Mouse (Mus musculus): ENCODE measurements around the gene Bicdl2. TPM values are rescaled to one million over a fixed set of nuclear protein-coding genes. Genes with fewer than 3 reads are reported as not detected.

Bicdl2 gene
- polyA plus RNA-seq, 1 experiment from 2014 or later = 6.5 TPM

DNA sequence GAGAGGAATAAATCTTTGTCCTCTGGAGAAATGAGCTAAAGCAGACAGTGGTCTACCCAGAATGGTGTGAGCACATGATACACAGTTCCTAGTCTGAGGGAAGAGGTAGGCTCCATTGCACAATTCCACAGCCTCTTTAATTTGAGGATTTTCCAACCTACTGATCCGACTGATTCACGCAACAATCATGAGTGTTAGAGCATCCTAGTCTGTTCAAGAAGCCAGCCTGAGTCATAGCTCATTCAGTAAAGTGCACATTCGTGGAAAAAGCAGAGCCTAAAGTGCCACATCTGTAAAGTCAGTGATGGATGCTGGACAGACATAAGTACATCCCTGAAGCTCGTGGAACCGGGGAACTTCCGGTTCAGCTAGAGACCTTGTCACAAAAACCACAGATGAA is 8.9 kb upstream of the Bicdl2 start:
- H3K9me3 ChIP-seq (ENCODE audit: control insufficient read depth, low read length) = no peaks in the 10 kb centered on the region
- no peak for ATAC-seq
- H3K4me2 ChIP-seq (ENCODE audit: low read depth, low read length) = no peak overlapping the region
- H3K4me3 ChIP-seq (ENCODE audit: low read length) = no peak overlapping the region
- no peaks in the 10 kb centered on the region for H3K4me1 ChIP-seq (ENCODE audit: control insufficient read depth, insufficient read depth, low read length)
- H3K36me3 ChIP-seq (ENCODE audit: control insufficient read depth, insufficient read depth, low read length) = no peaks in the 10 kb centered on the region
- no peaks in the 10 kb centered on the region for H3K27me3 ChIP-seq (replicated peaks; ENCODE audit: control insufficient read depth, insufficient read depth, low read length)
- H3K9ac ChIP-seq (ENCODE audit: low read depth, low read length) = no peak overlapping the region
- H3K27ac ChIP-seq (ENCODE audit: low read length) = no peak overlapping the region
- 80% methylated on average over 6 of the region's 6 CpGs for WGBS

- no peak overlapping the region for H3K27ac ChIP-seq (ENCODE audit: low read length)
- H3K4me2 ChIP-seq (ENCODE audit: low read depth, low read length) = no peak overlapping the region
- no peaks in the 10 kb centered on the region; the same call in 1 of the 2 replicates for H3K27me3 ChIP-seq (replicated peaks; ENCODE audit: control insufficient read depth, insufficient read depth, low read length)
- H3K36me3 ChIP-seq (ENCODE audit: control insufficient read depth, insufficient read depth, low read length) = no peaks in the 10 kb centered on the region
- 79% methylated on average over 2 of the region's 2 CpGs for WGBS
- H3K9ac ChIP-seq (ENCODE audit: low read depth, low read length) = no peak overlapping the region
- no peak overlapping the region for H3K4me3 ChIP-seq (ENCODE audit: low read length)
- ATAC-seq = no peak
- no peaks in the 10 kb centered on the region for H3K9me3 ChIP-seq (ENCODE audit: control insufficient read depth, low read length)
- H3K4me1 ChIP-seq (ENCODE audit: control insufficient read depth, insufficient read depth, low read length) = no peaks in the 10 kb centered on the region
Measured at GRCm38 (mm10) chr17:23653324-23653723, 7.0 kb upstream of the Bicdl2 start.

DNA sequence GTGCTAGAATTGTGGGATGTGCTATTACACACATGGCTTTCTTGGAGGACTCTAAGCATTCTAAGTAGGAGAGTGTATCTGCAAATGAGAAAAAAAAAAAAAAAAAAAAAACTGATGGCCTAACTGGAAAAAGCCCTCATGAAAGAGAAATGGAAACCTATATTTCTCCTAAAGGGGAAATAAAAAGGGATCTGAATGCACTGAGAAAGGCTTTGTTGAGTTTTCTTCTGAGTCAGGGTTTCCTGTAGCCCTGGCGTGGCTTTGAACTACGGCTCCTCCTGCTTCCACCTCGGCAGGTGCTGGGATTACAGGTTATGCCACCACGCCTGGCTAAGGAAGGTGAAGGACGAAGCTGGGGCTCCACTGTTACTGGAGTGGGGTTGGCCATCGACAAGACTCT is 6.3 kb upstream of the Bicdl2 start:
- no peak overlapping the region for H3K27ac ChIP-seq (ENCODE audit: low read length)
- no peak overlapping the region for H3K9ac ChIP-seq (ENCODE audit: low read depth, low read length)
- no peak for ATAC-seq
- H3K9me3 ChIP-seq (ENCODE audit: control insufficient read depth, low read length) = no peaks in the 10 kb centered on the region
- no peaks in the 10 kb centered on the region; the same call in 1 of the 2 replicates for H3K27me3 ChIP-seq (replicated peaks; ENCODE audit: control insufficient read depth, insufficient read depth, low read length)
- no peak overlapping the region for H3K4me3 ChIP-seq (ENCODE audit: low read length)
- no peaks in the 10 kb centered on the region for H3K4me1 ChIP-seq (ENCODE audit: control insufficient read depth, insufficient read depth, low read length)
- no peak overlapping the region for H3K4me2 ChIP-seq (ENCODE audit: low read depth, low read length)
- 62% methylated on average over 6 of the region's 6 CpGs for WGBS
- no peaks in the 10 kb centered on the region for H3K36me3 ChIP-seq (ENCODE audit: control insufficient read depth, insufficient read depth, low read length)

GRCm38 (mm10) chr17:23654410-23654809 is 5.9 kb upstream of the Bicdl2 start:
- Histone ChIP-seq H3K36me3 (ENCODE audit: control insufficient read depth, insufficient read depth, low read length) (no peaks in the 10 kb centered on the region), H3K27ac (ENCODE audit: low read length) (no peak overlapping the region), H3K4me3 (ENCODE audit: low read length) (no peak overlapping the region), H3K9me3 (ENCODE audit: control insufficient read depth, low read length) (no peaks in the 10 kb centered on the region), H3K9ac (ENCODE audit: low read depth, low read length) (no peak overlapping the region), H3K4me1 (ENCODE audit: control insufficient read depth, insufficient read depth, low read length) (no peaks in the 10 kb centered on the region), H3K4me2 (ENCODE audit: low read depth, low read length) (no peak overlapping the region), H3K27me3 (replicated peaks; ENCODE audit: control insufficient read depth, insufficient read depth, low read length) (no peaks in the 10 kb centered on the region; the same call in 1 of the 2 replicates)
- 57% methylated on average over 2 of the region's 2 CpGs for WGBS
- no peak for ATAC-seq

- no peak overlapping the region for H3K27ac ChIP-seq (ENCODE audit: low read length)
- 81% methylated on average over 3 of the region's 3 CpGs for WGBS
- H3K9ac ChIP-seq (ENCODE audit: low read depth, low read length) = no peak overlapping the region
- no peak for ATAC-seq
- no peaks in the 10 kb centered on the region for H3K9me3 ChIP-seq (ENCODE audit: control insufficient read depth, low read length)
- no peaks in the 10 kb centered on the region for H3K4me1 ChIP-seq (ENCODE audit: control insufficient read depth, insufficient read depth, low read length)
- no peak overlapping the region for H3K4me3 ChIP-seq (ENCODE audit: low read length)
- H3K36me3 ChIP-seq (ENCODE audit: control insufficient read depth, insufficient read depth, low read length) = no peaks in the 10 kb centered on the region
- peaks cover 13% of the 10 kb centered on the region for H3K27me3 ChIP-seq (replicated peaks; ENCODE audit: control insufficient read depth, insufficient read depth, low read length)
- H3K4me2 ChIP-seq (ENCODE audit: low read depth, low read length) = no peak overlapping the region
Measured at GRCm38 (mm10) chr17:23658450-23658849, 1.9 kb upstream of the Bicdl2 start.

GRCm38 (mm10) chr17:23660876-23661200 is 532 bp downstream of the Bicdl2 start:
- Histone ChIP-seq H3K9me3 (ENCODE audit: control insufficient read depth, low read length) (no peaks in the 10 kb centered on the region), H3K36me3 (ENCODE audit: control insufficient read depth, insufficient read depth, low read length) (no peaks in the 10 kb centered on the region), H3K4me1 (ENCODE audit: control insufficient read depth, insufficient read depth, low read length) (no peaks in the 10 kb centered on the region), H3K27me3 (replicated peaks; ENCODE audit: control insufficient read depth, insufficient read depth, low read length) (peaks cover 13% of the 10 kb centered on the region), H3K27ac (ENCODE audit: low read length) (no peak overlapping the region), H3K9ac (ENCODE audit: low read depth, low read length) (peak overlapping the region; percentile 41; the same call in 1 of the 2 replicates), H3K4me2 (ENCODE audit: low read depth, low read length) (peak overlapping the region; percentile 63), H3K4me3 (ENCODE audit: low read length) (peak overlapping the region; percentile 48)
- 3% methylated on average over 14 of the region's 14 CpGs for WGBS
- peak; percentile 55 for ATAC-seq

GRCm38 (mm10) chr17:23661526-23661925 is 1.2 kb downstream of the Bicdl2 start:
- Histone ChIP-seq H3K4me3 (ENCODE audit: low read length) (no peak overlapping the region), H3K27me3 (replicated peaks; ENCODE audit: control insufficient read depth, insufficient read depth, low read length) (peaks cover 13% of the 10 kb centered on the region), H3K9me3 (ENCODE audit: control insufficient read depth, low read length) (no peaks in the 10 kb centered on the region), H3K36me3 (ENCODE audit: control insufficient read depth, insufficient read depth, low read length) (no peaks in the 10 kb centered on the region), H3K4me1 (ENCODE audit: control insufficient read depth, insufficient read depth, low read length) (no peaks in the 10 kb centered on the region), H3K27ac (ENCODE audit: low read length) (no peak overlapping the region), H3K4me2 (ENCODE audit: low read depth, low read length) (no peak overlapping the region), H3K9ac (ENCODE audit: low read depth, low read length) (no peak overlapping the region)
- no peak for ATAC-seq
- WGBS = 3% methylated on average over 9 of the region's 9 CpGs

GRCm38 (mm10) chr17:23664556-23665021 is 4.3 kb downstream of the Bicdl2 start:
- Histone ChIP-seq H3K4me2 (ENCODE audit: low read depth, low read length) (no peak overlapping the region), H3K9me3 (ENCODE audit: control insufficient read depth, low read length) (no peaks in the 10 kb centered on the region), H3K9ac (ENCODE audit: low read depth, low read length) (no peak overlapping the region), H3K27me3 (replicated peaks; ENCODE audit: control insufficient read depth, insufficient read depth, low read length) (peaks cover 13% of the 10 kb centered on the region), H3K27ac (ENCODE audit: low read length) (no peak overlapping the region), H3K4me3 (ENCODE audit: low read length) (no peak overlapping the region), H3K4me1 (ENCODE audit: control insufficient read depth, insufficient read depth, low read length) (no peaks in the 10 kb centered on the region), H3K36me3 (ENCODE audit: control insufficient read depth, insufficient read depth, low read length) (peaks cover 6% of the 10 kb centered on the region)
- ATAC-seq = peak; percentile 68
- WGBS = 15% methylated on average over 5 of the region's 5 CpGs

GRCm38 (mm10) chr17:23665511-23665910 is 5.2 kb downstream of the Bicdl2 start:
- peaks cover 9% of the 10 kb centered on the region for H3K27me3 ChIP-seq (replicated peaks; ENCODE audit: control insufficient read depth, insufficient read depth, low read length)
- H3K27ac ChIP-seq (ENCODE audit: low read length) = no peak overlapping the region
- peaks cover 14% of the 10 kb centered on the region for H3K36me3 ChIP-seq (ENCODE audit: control insufficient read depth, insufficient read depth, low read length)
- no peak overlapping the region for H3K4me3 ChIP-seq (ENCODE audit: low read length)
- WGBS = 82% methylated on average over 14 of the region's 14 CpGs
- H3K4me1 ChIP-seq (ENCODE audit: control insufficient read depth, insufficient read depth, low read length) = no peaks in the 10 kb centered on the region
- no peak for ATAC-seq
- H3K9ac ChIP-seq (ENCODE audit: low read depth, low read length) = no peak overlapping the region
- no peaks in the 10 kb centered on the region for H3K9me3 ChIP-seq (ENCODE audit: control insufficient read depth, low read length)
- H3K4me2 ChIP-seq (ENCODE audit: low read depth, low read length) = no peak overlapping the region

DNA sequence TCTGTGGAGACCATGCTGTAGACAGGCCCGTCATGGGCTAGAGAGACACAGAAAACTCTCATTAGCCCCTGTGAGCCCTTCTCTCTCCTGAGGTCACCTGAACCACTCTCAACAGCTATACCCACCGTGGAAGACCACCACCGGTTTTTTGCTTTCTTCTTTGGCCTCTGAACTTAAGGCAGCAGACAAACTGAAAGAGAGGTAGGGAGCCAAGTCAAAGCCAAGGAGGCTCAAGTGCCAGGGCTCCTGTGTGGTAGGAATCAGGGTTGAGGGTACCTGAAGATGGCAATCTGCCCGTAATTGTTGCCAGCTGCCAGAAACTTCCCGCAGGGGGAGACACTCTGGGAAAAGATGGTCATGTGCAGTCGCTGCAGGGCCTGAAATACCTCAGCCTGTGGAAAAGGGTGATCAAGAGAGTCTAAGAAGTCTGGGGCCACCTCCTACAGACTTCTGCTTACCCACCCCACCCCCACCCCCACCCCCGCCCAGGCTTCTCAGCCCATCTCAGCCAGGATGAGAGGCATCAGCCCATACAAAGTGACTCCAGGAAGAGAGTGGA is 10.3 kb downstream of the Bicdl2 start:
- Histone ChIP-seq H3K4me2 (ENCODE audit: low read depth, low read length) (no peak overlapping the region), H3K9ac (ENCODE audit: low read depth, low read length) (no peak overlapping the region)
- ATAC-seq = no peak

More for the DNA sequence above, 10.3 kb downstream of the Bicdl2 start:
- H3K27ac ChIP-seq (ENCODE audit: low read length) = no peak overlapping the region
- no peak overlapping the region for H3K4me3 ChIP-seq (ENCODE audit: low read length)
- peaks cover 20% of the 10 kb centered on the region for H3K4me1 ChIP-seq (ENCODE audit: control insufficient read depth, insufficient read depth, low read length)
- WGBS = 91% methylated on average over 7 of the region's 7 CpGs
- H3K27me3 ChIP-seq (replicated peaks; ENCODE audit: control insufficient read depth, insufficient read depth, low read length) = no peaks in the 10 kb centered on the region
- H3K36me3 ChIP-seq (ENCODE audit: control insufficient read depth, insufficient read depth, low read length) = peaks cover 14% of the 10 kb centered on the region
- H3K9me3 ChIP-seq (ENCODE audit: control insufficient read depth, low read length) = no peaks in the 10 kb centered on the region

Data from intestine, embryonic 16.5 days (tissue).